Mouse (Mus musculus): ENCODE results near the gene Adamts7. TPM values are rescaled to one million over a fixed set of nuclear protein-coding genes. Genes with fewer than 3 reads are reported as not detected.

Adamts7 gene
- polyA plus RNA-seq, 1 experiment from 2014 or later: 14.0 TPM

DNA sequence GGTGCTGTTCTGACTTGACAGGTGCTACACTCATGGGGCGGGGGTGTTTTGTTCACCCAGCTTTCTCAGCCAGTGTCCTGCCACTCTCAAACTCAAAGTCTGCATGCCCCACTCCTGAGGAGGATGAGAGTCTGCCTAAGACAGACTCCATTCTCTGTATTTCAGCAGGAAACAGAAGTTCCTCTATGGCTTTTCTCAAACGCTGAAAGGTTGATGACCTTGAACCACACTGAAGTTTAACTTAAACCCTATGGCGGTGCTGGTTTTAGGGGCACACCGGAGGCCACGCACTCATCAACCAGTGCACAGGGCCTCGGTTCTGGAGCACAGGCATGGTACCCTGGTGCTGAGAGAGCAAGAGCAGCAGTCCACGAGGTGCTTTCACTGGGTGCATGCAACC is 94.4 kb downstream of the Adamts7 start:
- no peak overlapping the region for H3K4me2 ChIP-seq (ENCODE audit: low read length)
- H3K4me1 ChIP-seq (replicated peaks; ENCODE audit: control insufficient read depth, insufficient read depth, low read length): no peaks in the 10 kb centered on the region
- H3K9me3 ChIP-seq (ENCODE audit: control insufficient read depth, low read length): no peaks in the 10 kb centered on the region
- ATAC-seq: no peak
- no peak overlapping the region for H3K27ac ChIP-seq (ENCODE audit: low read length)
- H3K9ac ChIP-seq (replicated peaks; ENCODE audit: low read depth, low read length): no peak overlapping the region
- no peaks in the 10 kb centered on the region for H3K27me3 ChIP-seq (replicated peaks; ENCODE audit: control insufficient read depth, insufficient read depth, low read length)
- no peak overlapping the region for H3K4me3 ChIP-seq (replicated peaks; ENCODE audit: low read length)
- 83% methylated on average over 7 of the region's 7 CpGs for WGBS
- H3K36me3 ChIP-seq (ENCODE audit: control insufficient read depth, insufficient read depth): no peaks in the 10 kb centered on the region

Other genes with a start within 250 kb of the Adamts7 start
- 18.9 and 28.1 TPM in 2 replicates for gene Ctsh, start 108.9 kb upstream of the Adamts7 start, polyA plus RNA-seq (2015; fragmentation: Nextera tagmentation; extraction: Ambion mirVana)
- 520 and 524 TPM in 2 replicates for gene Morf4l1, start 48.3 kb upstream of the Adamts7 start, polyA plus RNA-seq (2015; fragmentation: Nextera tagmentation; extraction: Ambion mirVana)
- gene Tbc1d2b, start 107.7 kb downstream of the Adamts7 start, polyA plus RNA-seq (2015; fragmentation: Nextera tagmentation; extraction: Ambion mirVana): 5.3 and 7.1 TPM in 2 replicates

Data from forebrain, embryonic 16.5 days (tissue).